21 mouse cellular contexts compared by ENCODE assay signal in genomic region chr1:92030541-92030940, GRCm38 (mm10).
DNase-seq lines count a peak whose midpoint lies in the region; ATAC-seq and TF ChIP-seq lines count a peak whose summit lies in the region.
"Had no signal": no experiment of that assay in that cellular context is flagged by ENCODE, and none has a peak within 500 bp of the region (broad histone marks: within the 10 kb centered on the region; RNA-seq: fewer than 3 reads in every experiment).

No protein-coding gene starts in this region.

- peaks cover 3% of the 10 kb centered on the region; the same call in 1 of the 2 replicates for H3K36me3 ChIP-seq in forebrain, embryonic 11.5 days (ENCODE audit: control insufficient read depth, insufficient read depth, low read length)
- H3K36me3 ChIP-seq in forebrain, embryonic 13.5 days (ENCODE audit: poor library complexity, severe bottlenecking) = peaks cover 33% of the 10 kb centered on the region
- no peaks in the 10 kb centered on the region for H3K36me3 ChIP-seq in heart, adult 2 months (ENCODE audit: control insufficient read depth, insufficient read depth, low read length)
- H3K36me3 ChIP-seq in lung, embryonic 16.5 days (ENCODE audit: control insufficient read depth, insufficient read depth, low read length) = peaks cover 4% of the 10 kb centered on the region
- peaks cover 5% of the 10 kb centered on the region; the same call in 1 of the 2 replicates for H3K36me3 ChIP-seq in kidney, embryonic 14.5 days (ENCODE audit: control insufficient read depth, insufficient read depth, low read length)
- H3K36me3 ChIP-seq: stomach, embryonic 15.5 days had no signal

- H3K9me3 ChIP-seq in forebrain, embryonic 11.5 days (ENCODE audit: control insufficient read depth, low read length) = no peaks in the 10 kb centered on the region
- peaks cover 4% of the 10 kb centered on the region; the same call in 1 of the 2 replicates for H3K9me3 ChIP-seq in forebrain, embryonic 13.5 days (replicated peaks)
- H3K9me3 ChIP-seq in lung, embryonic 16.5 days (ENCODE audit: control insufficient read depth, low read length) = no peaks in the 10 kb centered on the region
- no peaks in the 10 kb centered on the region for H3K9me3 ChIP-seq in kidney, embryonic 14.5 days (ENCODE audit: control insufficient read depth, low read length)
- H3K9me3 ChIP-seq: G1E; heart, embryonic 15.5 days; stomach, embryonic 15.5 days had no signal

- TF ChIP-seq EP300 in heart, adult 2 months (IDR thresholded peaks at IDR 0.05; ENCODE audit: insufficient read depth, low read depth, low read length) = peak; percentile 55; the same call in 1 of the 2 replicates

- intact Hi-C loops in heart, adult 2 months (cut with DNase I) = no loop called here
- intact Hi-C loops in heart, postnatal 10 days (cut with DNase I) = no loop called here

- H3K4me3 ChIP-seq in forebrain, embryonic 11.5 days (ENCODE audit: low read depth, low read length) = no peak overlapping the region
- no peak overlapping the region for H3K4me3 ChIP-seq in forebrain, embryonic 13.5 days
- no peak overlapping the region for H3K4me3 ChIP-seq in heart, adult 2 months
- H3K4me3 ChIP-seq in lung, embryonic 16.5 days (ENCODE audit: low read length) = no peak overlapping the region
- H3K4me3 ChIP-seq in kidney, embryonic 14.5 days (ENCODE audit: low read length) = no peak overlapping the region
- H3K4me3 ChIP-seq: heart, embryonic 15.5 days; stomach, embryonic 15.5 days had no signal

- WGBS in forebrain, embryonic 11.5 days = 87% methylated on average over 6 of the region's 6 CpGs
- WGBS in forebrain, embryonic 13.5 days = 73% methylated on average over 6 of the region's 6 CpGs
- WGBS in heart, adult 2 months = 68% methylated on average over 6 of the region's 6 CpGs
- 61% methylated on average over 6 of the region's 6 CpGs for WGBS in lung, embryonic 16.5 days
- WGBS in kidney, embryonic 14.5 days = 79% methylated on average over 6 of the region's 6 CpGs

- DNase-seq in forebrain, embryonic 11.5 days (ENCODE audit: low spot score) = peak; percentile 2
- peak in 1 of 2 experiments; percentile 50 for DNase-seq in heart, adult 2 months
- DNase-seq in heart, postnatal 10 days = no peak
- peak; percentile 62 to 82 for DNase-seq in lung, adult 18-20 months
- DNase-seq in lung, postnatal 4 days = no peak
- DNase-seq: cerebellum, postnatal 14 days; gastrocnemius, postnatal 25 days; kidney, adult 8-10 months; kidney, postnatal 36 days; layer of hippocampus, postnatal 36 days; liver; liver, postnatal 0 days; right cerebral cortex, adult 18-20 months; thymus, adult 2 months had no signal

- H3K4me2 ChIP-seq in forebrain, embryonic 11.5 days (ENCODE audit: low read depth, low read length, severe bottlenecking) = no peak overlapping the region
- no peak overlapping the region for H3K4me2 ChIP-seq in forebrain, embryonic 13.5 days
- no peak overlapping the region for H3K4me2 ChIP-seq in lung, embryonic 16.5 days (ENCODE audit: low read depth, low read length)
- H3K4me2 ChIP-seq in kidney, embryonic 14.5 days (replicated peaks; ENCODE audit: low read depth, low read length) = no peak overlapping the region
- H3K4me2 ChIP-seq: heart, embryonic 15.5 days; stomach, embryonic 15.5 days had no signal

- H3K79me2 ChIP-seq in heart, adult 2 months (replicated peaks; ENCODE audit: control insufficient read depth, insufficient read depth, low read length) = no peaks in the 10 kb centered on the region; the same call in 1 of the 2 replicates

- H3K9ac ChIP-seq in forebrain, embryonic 11.5 days (ENCODE audit: low read length) = no peak overlapping the region
- no peak overlapping the region for H3K9ac ChIP-seq in forebrain, embryonic 13.5 days
- H3K9ac ChIP-seq in heart, adult 2 months (ENCODE audit: low read depth, low read length) = no peak overlapping the region
- H3K9ac ChIP-seq in lung, embryonic 16.5 days (ENCODE audit: low read length) = no peak overlapping the region
- H3K9ac ChIP-seq in kidney, embryonic 14.5 days (ENCODE audit: low read depth, low read length) = no peak overlapping the region
- H3K9ac ChIP-seq: heart, embryonic 15.5 days; liver, postnatal 0 days; stomach, embryonic 15.5 days had no signal

- ATAC-seq in forebrain, embryonic 11.5 days (replicated peaks; ENCODE audit: low FRiP score) = no peak
- ATAC-seq in forebrain, embryonic 13.5 days = no peak
- ATAC-seq in lung, embryonic 16.5 days (ENCODE audit: low read depth) = peak; percentile 82
- ATAC-seq in kidney, embryonic 14.5 days (ENCODE audit: low FRiP score, low TSS enrichment) = no peak
- ATAC-seq: CD4-positive, CD25-positive, alpha-beta regulatory T cell, adult 4 months; liver, postnatal 0 days had no signal

- TF ChIP-seq POLR2A in heart, adult 2 months (IDR thresholded peaks at IDR 0.05; ENCODE audit: insufficient read depth, low read depth, low read length) = no peak

- no peak overlapping the region for H3K27ac ChIP-seq in forebrain, embryonic 11.5 days (ENCODE audit: low read depth, low read length)
- H3K27ac ChIP-seq in forebrain, embryonic 13.5 days = no peak overlapping the region
- H3K27ac ChIP-seq in heart, adult 2 months = peak overlapping the region; percentile 26
- no peak overlapping the region for H3K27ac ChIP-seq in lung, embryonic 16.5 days (ENCODE audit: low read length)
- H3K27ac ChIP-seq in kidney, embryonic 14.5 days (ENCODE audit: low read depth, low read length) = no peak overlapping the region
- H3K27ac ChIP-seq: heart, embryonic 15.5 days; stomach, embryonic 15.5 days had no signal

- no peak for TF ChIP-seq CTCF in heart, adult 2 months (IDR thresholded peaks at IDR 0.05)

- no peaks in the 10 kb centered on the region for H3K27me3 ChIP-seq in forebrain, embryonic 11.5 days (ENCODE audit: control insufficient read depth, insufficient read depth, low read length)
- no peaks in the 10 kb centered on the region for H3K27me3 ChIP-seq in forebrain, embryonic 13.5 days
- no peaks in the 10 kb centered on the region for H3K27me3 ChIP-seq in heart, adult 2 months (ENCODE audit: control insufficient read depth, insufficient read depth, low read length)
- H3K27me3 ChIP-seq in lung, embryonic 16.5 days (ENCODE audit: control insufficient read depth, insufficient read depth, low read depth, low read length) = no peaks in the 10 kb centered on the region
- no peaks in the 10 kb centered on the region for H3K27me3 ChIP-seq in kidney, embryonic 14.5 days (ENCODE audit: control insufficient read depth, insufficient read depth, low read length)
- H3K27me3 ChIP-seq: heart, embryonic 15.5 days; stomach, embryonic 15.5 days had no signal

- H3K4me1 ChIP-seq in forebrain, embryonic 11.5 days (replicated peaks; ENCODE audit: control insufficient read depth, insufficient read depth, low read length) = no peaks in the 10 kb centered on the region
- H3K4me1 ChIP-seq in forebrain, embryonic 13.5 days = peaks cover 8% of the 10 kb centered on the region
- H3K4me1 ChIP-seq in heart, adult 2 months (ENCODE audit: control insufficient read depth, insufficient read depth, low read length) = peaks cover 16% of the 10 kb centered on the region; the same call in 1 of the 2 replicates
- H3K4me1 ChIP-seq in lung, embryonic 16.5 days (replicated peaks; ENCODE audit: control insufficient read depth, insufficient read depth, low read length) = peaks cover 5% of the 10 kb centered on the region; the same call in 1 of the 2 replicates
- H3K4me1 ChIP-seq in kidney, embryonic 14.5 days (ENCODE audit: control insufficient read depth, insufficient read depth, low read length) = no peaks in the 10 kb centered on the region
- H3K4me1 ChIP-seq: stomach, embryonic 15.5 days had no signal

Comparison
In these comparisons a context has a peak if more than half of its experiments do, and no peak if none do; other contexts are left out.
1. DNase-seq: peak in forebrain, embryonic 11.5 days (single experiment) and lung, adult 18-20 months (2 of 2); none in heart, postnatal 10 days (0 of 2) and lung, postnatal 4 days (0 of 2).